Mouse (Mus musculus) brain, embryonic 14.5 days (tissue): Measurements from ENCODE around the gene Atxn1l.

Experiments used
- CTCF ChIP-seq: fragments of 200-500 bp; IDR thresholded peaks from 2 replicates; pipeline ENCODE4 v1.5.1; 2012; ENCODE audit warnings: inconsistent platforms, mild to moderate bottlenecking, moderate library complexity, borderline replicate concordance; ENCODE audit not compliant: insufficient read depth, insufficient read length; ENCODE audit errors: extremely low read depth
- POLR2A ChIP-seq: fragments of 200-500 bp; IDR thresholded peaks from 2 replicates; pipeline ENCODE4 v1.6.1; 2012; ENCODE audit warnings: mild to moderate bottlenecking, inconsistent platforms, borderline replicate concordance; ENCODE audit not compliant: poor library complexity, insufficient read depth, insufficient read length, severe bottlenecking; ENCODE audit errors: extremely low read depth

GRCm38 (mm10) chr8:109777851-109778250 is 40.3 kb upstream of the Atxn1l start:
- TF ChIP-seq POLR2A: no peak
- TF ChIP-seq CTCF: no peak
